Mouse (Mus musculus) embryonic facial prominence, embryonic 12.5 days (tissue): ENCODE results near the gene Kat6b. TPM values are rescaled to one million over a fixed set of nuclear protein-coding genes. Genes with fewer than 3 reads are reported as not detected.
A peak's percentile ranks its signal among the peaks of the same experiment; 100 is the strongest.

Experiments
- ATAC-seq: fragments of 200-750 bp; cut with Nextera tagmentation; 2 replicates; pipeline ENCODE4 v1.8.0; 2017; ENCODE audit not compliant: insufficient number of reproducible peaks, insufficient read depth, low FRiP score, low TSS enrichment
- H3K27ac ChIP-seq: fragments of 300-500 bp; sonication (generic); 2 replicates; pipeline ENCODE4 v1.5.1; 2016; ENCODE audit warnings: mild to moderate bottlenecking
- H3K27me3 ChIP-seq: fragments of 300-500 bp; sonication (generic); 2 replicates; pipeline ENCODE4 v1.6.1; 2016; ENCODE audit warnings: mild to moderate bottlenecking, moderate library complexity
- H3K36me3 ChIP-seq: fragments of 300-500 bp; sonication (generic); 2 replicates; pipeline ENCODE4 v1.6.1; 2016; ENCODE audit warnings: mild to moderate bottlenecking
- H3K4me1 ChIP-seq: fragments of 300-500 bp; sonication (generic); 2 replicates; pipeline ENCODE4 v1.6.1; 2016
- H3K4me2 ChIP-seq: fragments of 300-500 bp; sonication (generic); replicated peaks from 2 replicates; pipeline ENCODE4 v1.6.1; 2016; ENCODE audit warnings: mild to moderate bottlenecking, moderate library complexity
- H3K4me3 ChIP-seq: fragments of 300-500 bp; sonication (generic); 2 replicates; pipeline ENCODE4 v1.5.1; 2016; ENCODE audit warnings: mild to moderate bottlenecking
- H3K9ac ChIP-seq: fragments of 300-500 bp; sonication (generic); 2 replicates; pipeline ENCODE4 v1.6.1; 2016; ENCODE audit warnings: mild to moderate bottlenecking, moderate library complexity
- H3K9me3 ChIP-seq: fragments of 300-500 bp; sonication (generic); 2 replicates; pipeline ENCODE4 v1.6.1; 2016; ENCODE audit warnings: mild to moderate bottlenecking, moderate library complexity
- WGBS: fragments of 180-500 bp; shearing (Covaris S2); methylation state at CpG from one replicate; pipeline ENCODE4 v1.1.7; 2016; 5-methylcytosine and 5-hydroxymethylcytosine counted together
- polyA plus RNA-seq: library from polyadenylated mRNA; unstranded; fragments of >200 nt; fragmentation: Nextera tagmentation; extraction: Ambion mirVana; gene quantifications from 2 replicates; pipeline ENCODE4 v1.2.1, GENCODE M21; 2016

The Kat6b gene
- polyA plus RNA-seq, 1 experiment from 2014 or later = 28.6 TPM

GRCm38 (mm10) chr14:21548952-21549607 is 67.8 kb downstream of the Kat6b start:
- WGBS = 84% methylated on average over 6 of the region's 6 CpGs
- Histone ChIP-seq H3K36me3 (no peaks in the 10 kb centered on the region), H3K4me2 (no peak overlapping the region), H3K27me3 (no peaks in the 10 kb centered on the region), H3K9me3 (no peaks in the 10 kb centered on the region), H3K4me3 (no peak overlapping the region), H3K4me1 (peaks cover 44% of the 10 kb centered on the region), H3K9ac (no peak overlapping the region), H3K27ac (no peak overlapping the region)
- ATAC-seq = no peak

DNA sequence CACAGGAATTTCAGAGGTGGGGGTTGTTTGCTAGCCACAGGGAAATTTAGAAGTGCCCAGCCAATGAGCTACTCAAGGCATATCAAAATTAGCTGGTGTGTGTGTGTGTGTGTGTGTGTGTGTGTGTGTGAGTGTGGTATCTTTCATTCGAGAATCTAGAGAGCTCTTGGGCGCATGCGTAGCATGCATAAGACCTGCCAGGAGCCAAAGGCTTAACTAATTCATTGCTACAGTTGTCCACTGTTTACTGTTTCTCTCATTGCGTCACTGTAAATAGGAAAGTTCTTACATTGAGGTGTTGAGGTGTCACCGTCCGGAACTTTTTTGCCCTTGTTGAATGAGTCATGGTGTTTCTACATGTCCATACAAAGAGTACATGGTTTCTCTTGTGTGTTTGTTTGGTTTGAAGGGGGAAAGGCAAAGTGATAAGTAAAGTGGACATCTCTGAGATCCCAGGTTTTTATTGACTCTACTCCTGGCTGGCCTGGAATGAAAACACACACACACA is 68.4 kb downstream of the Kat6b start:
- H3K9me3 ChIP-seq = no peaks in the 10 kb centered on the region
- H3K4me2 ChIP-seq = no peak overlapping the region
- H3K27me3 ChIP-seq = no peaks in the 10 kb centered on the region
- no peak overlapping the region for H3K27ac ChIP-seq
- no peak for ATAC-seq
- H3K4me3 ChIP-seq = no peak overlapping the region
- WGBS = 87% methylated on average over 6 of the region's 6 CpGs
- H3K9ac ChIP-seq = no peak overlapping the region
- H3K36me3 ChIP-seq = no peaks in the 10 kb centered on the region
- H3K4me1 ChIP-seq = peaks cover 45% of the 10 kb centered on the region

- Histone ChIP-seq H3K4me3 (no peak overlapping the region), H3K27me3 (no peaks in the 10 kb centered on the region), H3K9me3 (no peaks in the 10 kb centered on the region), H3K9ac (no peak overlapping the region), H3K27ac (no peak overlapping the region), H3K4me2 (no peak overlapping the region), H3K4me1 (peaks cover 43% of the 10 kb centered on the region), H3K36me3 (no peaks in the 10 kb centered on the region)
- no peak for ATAC-seq
- 90% methylated on average over 7 of the region's 7 CpGs for WGBS
Observed at GRCm38 (mm10) chr14:21550576-21550975, 69.3 kb downstream of the Kat6b start.

GRCm38 (mm10) chr14:21551655-21552054 is 70.4 kb downstream of the Kat6b start:
- no peaks in the 10 kb centered on the region for H3K27me3 ChIP-seq
- no peak overlapping the region for H3K4me2 ChIP-seq
- H3K27ac ChIP-seq = no peak overlapping the region
- WGBS = 91% methylated on average over 7 of the region's 7 CpGs
- H3K4me1 ChIP-seq = peaks cover 38% of the 10 kb centered on the region
- no peaks in the 10 kb centered on the region for H3K9me3 ChIP-seq
- no peak overlapping the region for H3K9ac ChIP-seq
- no peak overlapping the region for H3K4me3 ChIP-seq
- H3K36me3 ChIP-seq = no peaks in the 10 kb centered on the region
- ATAC-seq = no peak

DNA sequence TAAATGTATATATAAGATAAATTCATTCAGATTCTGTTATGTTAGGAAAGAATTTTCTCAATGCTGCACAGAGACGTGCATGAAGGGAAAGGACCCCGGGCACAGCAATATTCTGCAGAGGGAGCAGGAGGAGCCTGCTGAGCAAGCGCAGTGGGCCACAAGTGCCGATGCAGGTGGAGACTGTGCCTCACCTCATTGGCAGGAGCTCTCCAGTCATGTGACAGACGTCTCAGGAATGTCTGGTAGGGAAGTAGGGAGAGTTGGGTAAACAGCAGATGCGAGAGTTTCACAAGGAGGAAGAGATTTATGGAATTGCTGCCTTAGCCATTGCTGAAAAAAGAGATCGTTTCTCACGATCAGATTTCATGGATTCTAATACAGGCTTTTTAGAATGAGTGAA is 71.7 kb downstream of the Kat6b start:
- Histone ChIP-seq H3K9me3 (no peaks in the 10 kb centered on the region), H3K4me3 (no peak overlapping the region), H3K4me1 (peaks cover 31% of the 10 kb centered on the region), H3K36me3 (no peaks in the 10 kb centered on the region), H3K27me3 (no peaks in the 10 kb centered on the region), H3K27ac (no peak overlapping the region), H3K9ac (no peak overlapping the region), H3K4me2 (no peak overlapping the region)
- 64% methylated on average over 8 of the region's 8 CpGs for WGBS
- ATAC-seq = no peak

- 72% methylated on average over 8 of the region's 8 CpGs for WGBS
Observed at GRCm38 (mm10) chr14:21554046-21554445, 72.8 kb downstream of the Kat6b start.

DNA sequence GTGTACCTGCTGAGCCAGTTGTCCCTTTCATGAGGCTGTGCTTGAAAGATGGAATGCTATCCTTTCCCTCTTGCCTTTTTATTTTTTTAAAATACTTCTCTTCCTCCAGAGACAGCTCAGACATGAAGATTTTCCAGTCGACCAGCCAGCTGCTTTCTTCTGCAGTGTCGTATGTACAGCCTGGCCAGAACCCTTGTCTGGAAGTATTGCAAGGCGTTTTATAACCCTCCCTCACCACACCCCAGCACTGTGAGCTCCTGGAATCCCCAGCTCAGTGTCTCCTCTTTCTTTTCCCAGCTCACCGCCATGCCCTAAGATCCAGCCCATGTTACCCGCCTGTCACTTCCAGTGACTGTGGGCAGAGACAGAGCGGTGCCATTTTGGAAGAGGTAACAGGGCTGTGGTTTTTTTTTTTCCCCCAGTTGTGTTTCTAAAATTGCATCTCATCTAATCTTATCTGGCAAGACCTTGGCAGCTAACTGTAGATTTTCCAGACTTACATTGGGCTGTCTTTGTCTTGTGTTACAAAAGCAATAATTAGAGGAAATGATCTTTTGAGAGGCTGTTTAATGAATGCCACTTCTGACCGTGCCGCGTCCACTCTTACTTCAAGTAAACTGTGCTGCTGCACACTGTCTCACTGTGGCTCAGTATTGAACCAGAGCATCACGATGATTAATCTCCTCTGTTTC is 77.4 kb downstream of the Kat6b start:
- 0 out of 2 replicates have a peak, but pooled peaks have one; percentile 32 for ATAC-seq
- WGBS = 50% methylated on average over 10 of the region's 10 CpGs
- Histone ChIP-seq H3K4me1 (peaks cover 41% of the 10 kb centered on the region), H3K27me3 (no peaks in the 10 kb centered on the region), H3K9ac (no peak overlapping the region), H3K27ac (no peak overlapping the region; the same call in 1 of the 2 replicates), H3K36me3 (no peaks in the 10 kb centered on the region), H3K9me3 (no peaks in the 10 kb centered on the region), H3K4me2 (no peak overlapping the region), H3K4me3 (no peak overlapping the region)

More at GRCm38 (mm10) chr14:21554046-21554445, 72.8 kb downstream of the Kat6b start:
- Histone ChIP-seq H3K27me3 (no peaks in the 10 kb centered on the region), H3K4me2 (no peak overlapping the region), H3K4me1 (peaks cover 35% of the 10 kb centered on the region), H3K9ac (no peak overlapping the region), H3K36me3 (no peaks in the 10 kb centered on the region), H3K4me3 (no peak overlapping the region), H3K9me3 (no peaks in the 10 kb centered on the region), H3K27ac (no peak overlapping the region)
- ATAC-seq = no peak

GRCm38 (mm10) chr14:21559447-21559846 is 78.2 kb downstream of the Kat6b start:
- Histone ChIP-seq H3K27ac (no peak overlapping the region), H3K4me1 (peaks cover 39% of the 10 kb centered on the region), H3K9me3 (no peaks in the 10 kb centered on the region), H3K36me3 (no peaks in the 10 kb centered on the region), H3K4me2 (no peak overlapping the region), H3K4me3 (no peak overlapping the region), H3K27me3 (no peaks in the 10 kb centered on the region), H3K9ac (no peak overlapping the region)
- ATAC-seq = no peak
- WGBS = 84% methylated on average over 7 of the region's 7 CpGs

DNA sequence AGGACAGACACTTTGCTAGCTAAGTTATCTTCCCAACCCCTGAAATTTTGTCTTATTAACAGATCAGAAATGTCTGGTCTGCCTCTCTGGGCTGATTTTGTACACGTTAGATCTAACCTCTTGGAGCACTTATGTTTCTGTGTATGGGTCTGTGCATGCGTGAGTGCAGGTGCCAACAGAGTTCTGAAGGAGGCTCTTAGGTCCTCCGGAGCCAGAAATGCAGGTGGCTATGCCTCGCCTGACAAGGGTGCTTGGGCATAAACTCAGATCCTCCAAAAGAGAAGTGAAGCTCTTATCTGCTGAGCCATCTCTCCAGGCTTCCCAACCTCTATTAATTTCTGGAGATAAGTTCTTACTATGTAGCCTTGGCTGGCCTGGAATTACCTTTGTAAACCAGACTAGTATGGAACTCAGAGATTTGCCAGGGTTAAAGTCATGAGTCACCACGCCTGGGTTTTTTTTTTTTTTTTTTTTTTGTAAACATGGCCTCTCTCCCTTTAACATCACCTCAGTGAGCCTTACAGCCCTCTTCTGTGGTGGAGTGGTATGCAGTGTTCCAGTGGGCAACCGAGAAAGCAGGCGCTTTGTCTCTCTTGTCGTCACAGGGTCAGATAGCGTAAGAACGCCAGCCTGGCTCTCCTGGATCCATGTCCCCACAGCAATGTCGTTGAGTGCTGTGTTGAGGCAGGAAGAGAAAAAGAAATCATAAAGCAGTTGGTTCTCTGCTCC is 79.4 kb downstream of the Kat6b start:
- 81% methylated on average over 11 of the region's 11 CpGs for WGBS
- Histone ChIP-seq H3K9me3 (no peaks in the 10 kb centered on the region), H3K9ac (no peak overlapping the region)

DNA sequence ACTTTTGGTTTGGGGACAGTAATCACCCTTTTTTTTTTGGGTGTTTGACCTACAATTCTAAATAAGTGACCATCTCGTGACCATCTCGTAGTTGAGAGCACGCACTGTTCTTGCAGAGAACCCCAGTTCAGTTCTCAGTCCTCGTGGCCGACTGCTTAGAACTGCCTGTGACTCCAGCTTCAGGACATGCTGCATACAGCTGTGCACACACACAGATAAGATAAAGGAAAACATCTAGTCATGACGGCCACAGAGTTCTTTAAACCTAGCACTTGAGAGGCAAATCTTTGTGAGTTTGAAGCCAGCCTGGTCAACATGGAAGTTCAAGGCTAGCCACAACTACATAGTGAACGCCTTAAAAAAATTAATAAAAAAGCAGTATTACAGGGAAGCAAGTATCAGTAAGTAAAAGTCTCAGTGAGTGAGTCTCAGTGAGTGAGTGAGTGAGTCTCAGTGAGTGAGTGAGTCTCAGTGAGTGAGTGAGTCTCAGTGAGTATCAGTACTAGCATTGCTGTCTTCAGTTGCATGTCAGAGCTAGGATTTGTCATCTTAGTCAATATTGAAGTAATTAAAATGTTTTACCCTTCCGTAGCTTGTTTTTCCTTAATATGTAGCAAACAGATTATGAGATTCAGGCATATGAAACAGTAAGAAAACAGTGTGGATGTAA is 80.3 kb downstream of the Kat6b start:
- peaks cover 32% of the 10 kb centered on the region for H3K4me1 ChIP-seq
- H3K27me3 ChIP-seq = no peaks in the 10 kb centered on the region
- WGBS = 88% methylated on average over 8 of the region's 8 CpGs
- no peak overlapping the region for H3K9ac ChIP-seq
- H3K27ac ChIP-seq = no peak overlapping the region
- ATAC-seq = no peak
- no peak overlapping the region for H3K4me2 ChIP-seq
- no peaks in the 10 kb centered on the region for H3K9me3 ChIP-seq
- H3K4me3 ChIP-seq = no peak overlapping the region
- no peaks in the 10 kb centered on the region for H3K36me3 ChIP-seq

More for the DNA sequence above, 79.4 kb downstream of the Kat6b start:
- Histone ChIP-seq H3K4me1 (peaks cover 37% of the 10 kb centered on the region), H3K27me3 (no peaks in the 10 kb centered on the region), H3K4me3 (no peak overlapping the region), H3K36me3 (no peaks in the 10 kb centered on the region), H3K27ac (no peak overlapping the region), H3K4me2 (no peak overlapping the region)
- no peak for ATAC-seq

- ATAC-seq = no peak
- H3K27me3 ChIP-seq = no peaks in the 10 kb centered on the region
- peaks cover 19% of the 10 kb centered on the region for H3K4me1 ChIP-seq
- H3K36me3 ChIP-seq = no peaks in the 10 kb centered on the region
- no peaks in the 10 kb centered on the region for H3K9me3 ChIP-seq
- H3K9ac ChIP-seq = no peak overlapping the region
- H3K4me3 ChIP-seq = no peak overlapping the region
- no peak overlapping the region for H3K27ac ChIP-seq
- H3K4me2 ChIP-seq = no peak overlapping the region
- 38% methylated on average over 4 of the region's 4 CpGs for WGBS
Observed at GRCm38 (mm10) chr14:21563584-21564118, 82.4 kb downstream of the Kat6b start.
